Mouse (Mus musculus) heart, adult 18-20 months (tissue): ENCODE results near the gene Phf2. TPM values are rescaled to one million over a fixed set of nuclear protein-coding genes. Genes with fewer than 3 reads are reported as not detected.

ENCODE experiments used
- total RNA-seq, 2 experiments: library from RNA; stranded (reverse); gene quantifications; 2 replicates each; pipeline ENCODE4 v1.2.3; 2021

Gene Phf2
- total RNA-seq, 2 experiments from 2014 or later = 28.1 to 30.8 TPM

Other genes starting within 250 kb of the Phf2 start
- 1 to 10 TPM; 5.0 to 6.4 TPM for gene Ptpdc1, start 245.5 kb downstream of the Phf2 start, total RNA-seq
- gene Barx1, start 208.1 kb downstream of the Phf2 start, total RNA-seq = not detected
- 100 to 1,000 TPM; 102 to 104 TPM for gene Fam120a, start 96.9 kb upstream of the Phf2 start, total RNA-seq